Mouse (Mus musculus) forebrain, embryonic 11.5 days (tissue): ENCODE measurements around the gene Tspan14. TPM values are rescaled to one million over a fixed set of nuclear protein-coding genes. Genes with fewer than 3 reads are reported as not detected.

ENCODE experiments used
- ATAC-seq: fragments of 200-750 bp; cut with Nextera tagmentation; replicated peaks from 2 replicates; pipeline ENCODE4 v1.8.0; 2017; ENCODE audit warnings: moderate TSS enrichment; ENCODE audit not compliant: low FRiP score
- DNase-seq: peaks from one replicate; pipeline ENCODE4 v3.0.0-alpha.2; 2017; ENCODE audit warnings: low spot score
- H3K27ac ChIP-seq: fragments of 300-500 bp; sonication (generic); 2 replicates; pipeline ENCODE4 v1.5.1; 2014; ENCODE audit warnings: low read depth, low read length
- H3K27me3 ChIP-seq: fragments of 300-500 bp; sonication (generic); 2 replicates; pipeline ENCODE4 v1.6.1; 2014; ENCODE audit warnings: mild to moderate bottlenecking, low read length, mixed read lengths; ENCODE audit not compliant: control insufficient read depth, insufficient read depth
- H3K36me3 ChIP-seq: fragments of 300-500 bp; sonication (generic); 2 replicates; pipeline ENCODE4 v1.6.1; 2014; ENCODE audit warnings: mild to moderate bottlenecking, low read length, moderate library complexity, mixed read lengths; ENCODE audit not compliant: control insufficient read depth, insufficient read depth
- H3K4me1 ChIP-seq: fragments of 300-500 bp; sonication (generic); replicated peaks from 2 replicates; pipeline ENCODE4 v1.6.1; 2014; ENCODE audit warnings: low read length, mixed read lengths; ENCODE audit not compliant: control insufficient read depth, insufficient read depth
- H3K4me2 ChIP-seq: fragments of 300-500 bp; sonication (generic); 2 replicates; pipeline ENCODE4 v1.6.1; 2014; ENCODE audit warnings: low read depth, mild to moderate bottlenecking, low read length, moderate library complexity, mixed read lengths; ENCODE audit not compliant: severe bottlenecking
- H3K4me3 ChIP-seq: fragments of 300-500 bp; sonication (generic); 2 replicates; pipeline ENCODE4 v1.5.1; 2014; ENCODE audit warnings: low read depth, low read length
- H3K9ac ChIP-seq: fragments of 300-500 bp; sonication (generic); 2 replicates; pipeline ENCODE4 v1.6.1; 2014; ENCODE audit warnings: low read length
- H3K9me3 ChIP-seq: fragments of 300-500 bp; sonication (generic); 2 replicates; pipeline ENCODE4 v1.6.1; 2016; ENCODE audit warnings: low read length, mixed read lengths; ENCODE audit not compliant: control insufficient read depth
- WGBS: fragments of 180-500 bp; shearing (Covaris S2); extraction: QIAGEN DNeasy Blood & Tissue Kit; methylation state at CpG from one replicate; pipeline ENCODE4 v1.1.7; 2014; 5-methylcytosine and 5-hydroxymethylcytosine counted together
- polyA plus RNA-seq: library from polyadenylated mRNA; unstranded; fragments of >200 nt; fragmentation: Nextera tagmentation; extraction: Ambion mirVana; gene quantifications from 2 replicates; pipeline ENCODE4 v1.2.1, GENCODE M21; 2014

Gene Tspan14
- polyA plus RNA-seq, 1 experiment from 2014 or later, result 87.8 TPM

GRCm38 (mm10) chr14:40958083-40958985 is 8.3 kb downstream of the Tspan14 start:
- no peak overlapping the region for H3K4me3 ChIP-seq
- no peaks in the 10 kb centered on the region for H3K9me3 ChIP-seq
- peaks cover 50% of the 10 kb centered on the region for H3K4me1 ChIP-seq
- no peak for DNase-seq
- ATAC-seq, result no peak
- H3K36me3 ChIP-seq, result no peaks in the 10 kb centered on the region
- H3K9ac ChIP-seq, result no peak overlapping the region
- H3K27ac ChIP-seq, result peak overlapping the region; percentile 98
- no peaks in the 10 kb centered on the region for H3K27me3 ChIP-seq
- no peak overlapping the region for H3K4me2 ChIP-seq
- WGBS, result 14% methylated on average over 4 of the region's 4 CpGs

DNA sequence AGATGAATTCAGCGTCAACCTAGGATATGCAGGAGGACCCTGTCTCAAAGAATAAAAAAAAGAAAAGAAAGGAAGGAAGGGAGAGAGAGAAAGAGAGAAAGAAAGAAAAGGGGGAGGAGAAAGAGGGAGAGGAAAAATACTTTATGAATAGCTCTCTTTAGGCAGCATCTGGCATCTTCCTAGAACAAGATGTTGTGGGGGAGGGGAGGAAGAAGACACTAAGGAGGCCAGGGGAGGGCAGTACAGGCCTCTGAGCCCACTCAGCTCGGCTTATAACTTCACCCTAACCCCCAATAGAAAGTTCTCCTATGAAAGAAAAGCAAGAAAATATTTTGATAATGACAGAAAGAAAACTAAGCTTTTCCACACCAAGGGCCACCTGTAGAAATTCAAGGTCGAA is 9.0 kb downstream of the Tspan14 start:
- WGBS, result 31% methylated on average over 3 of the region's 3 CpGs
- Histone ChIP-seq H3K27me3 (no peaks in the 10 kb centered on the region), H3K36me3 (no peaks in the 10 kb centered on the region), H3K9ac (no peak overlapping the region), H3K9me3 (no peaks in the 10 kb centered on the region), H3K4me1 (peaks cover 47% of the 10 kb centered on the region), H3K4me2 (no peak overlapping the region), H3K27ac (peak overlapping the region; percentile 98), H3K4me3 (no peak overlapping the region)
- ATAC-seq, result no peak
- no peak for DNase-seq

DNA sequence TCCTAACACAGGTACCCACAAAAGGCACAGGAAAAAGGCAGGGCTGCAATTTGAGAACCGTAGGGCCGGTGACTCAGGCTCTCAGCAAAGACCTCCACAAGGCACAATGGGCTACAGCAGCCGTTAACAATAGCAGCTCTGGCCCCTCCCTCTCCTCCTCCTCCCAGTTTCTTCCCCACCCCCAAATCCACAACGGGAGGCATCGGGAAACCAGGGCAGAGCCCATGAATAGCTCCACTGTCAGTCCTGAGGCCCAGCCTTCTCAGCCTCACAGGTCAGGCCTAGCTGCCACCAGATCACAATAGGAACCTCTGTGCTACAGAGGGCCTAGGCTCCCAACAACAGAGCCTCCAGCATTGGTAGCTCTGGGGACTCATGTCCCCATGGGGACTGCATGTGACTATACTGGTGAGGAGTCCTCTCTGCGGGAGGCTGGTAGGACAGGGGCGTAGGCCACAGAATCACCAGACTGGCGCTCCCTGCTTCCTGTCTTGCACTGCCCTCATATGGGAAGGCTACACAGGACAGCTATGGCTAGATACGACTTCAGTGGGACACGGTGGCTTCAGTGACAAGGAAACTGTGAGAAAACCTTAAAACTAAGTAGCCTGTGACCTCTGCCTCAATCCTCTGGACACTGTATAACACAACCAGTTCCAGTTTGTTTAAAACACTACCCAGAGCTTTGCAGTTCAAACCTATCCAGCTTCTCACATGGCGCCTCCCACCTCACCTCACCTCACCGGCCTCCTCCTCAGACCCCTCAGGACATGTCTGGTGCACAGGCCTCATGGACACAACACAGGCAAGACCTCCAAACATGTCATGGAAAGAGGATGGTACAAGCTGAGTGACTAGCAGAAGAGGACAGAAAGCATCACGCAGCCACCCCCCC is 10.1 kb downstream of the Tspan14 start:
- Histone ChIP-seq H3K9ac (peak overlapping the region; percentile 65), H3K4me3 (no peak overlapping the region), H3K36me3 (no peaks in the 10 kb centered on the region), H3K4me2 (peak overlapping the region; percentile 42), H3K27me3 (no peaks in the 10 kb centered on the region), H3K4me1 (peaks cover 42% of the 10 kb centered on the region), H3K9me3 (no peaks in the 10 kb centered on the region), H3K27ac (peak overlapping the region; percentile 98)
- WGBS, result 18% methylated on average over 13 of the region's 13 CpGs
- DNase-seq (peak; percentile 89), ATAC-seq (peak; percentile 94)

- Histone ChIP-seq H3K4me2 (peak overlapping the region; percentile 42), H3K4me1 (peaks cover 42% of the 10 kb centered on the region), H3K4me3 (no peak overlapping the region), H3K27ac (peak overlapping the region; percentile 98), H3K9me3 (no peaks in the 10 kb centered on the region), H3K9ac (peak overlapping the region; percentile 65), H3K36me3 (no peaks in the 10 kb centered on the region), H3K27me3 (no peaks in the 10 kb centered on the region)
- DNase-seq (peak; percentile 78), ATAC-seq (peak; percentile 37)
- 2% methylated on average over 10 of the region's 10 CpGs for WGBS
Measured at GRCm38 (mm10) chr14:40955596-40956251, 10.9 kb downstream of the Tspan14 start.

DNA sequence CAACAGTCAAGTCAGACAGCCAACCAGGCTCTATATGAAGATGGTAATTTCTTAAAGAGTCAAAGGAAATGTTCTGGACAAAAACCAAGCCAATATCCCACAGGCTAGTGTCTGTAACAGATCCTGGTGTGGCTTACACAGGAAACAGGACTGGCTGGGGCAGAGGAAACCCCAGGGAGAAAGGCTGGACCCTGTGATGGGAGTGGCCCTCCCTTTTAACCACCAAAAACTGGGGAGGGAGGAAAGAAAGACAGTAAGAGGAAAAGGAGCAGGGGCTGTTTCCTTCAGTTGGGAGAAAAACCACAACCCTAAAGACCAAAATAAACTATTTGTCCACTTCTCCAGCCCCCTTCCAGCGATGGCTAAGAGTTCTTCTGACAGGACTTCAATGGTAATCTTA is 11.5 kb downstream of the Tspan14 start:
- DNase-seq (no peak), ATAC-seq (no peak)
- H3K4me1 ChIP-seq, result peaks cover 44% of the 10 kb centered on the region
- H3K27me3 ChIP-seq, result no peaks in the 10 kb centered on the region
- peak overlapping the region; percentile 98 for H3K27ac ChIP-seq
- 63% methylated on average over 1 of the region's 1 CpGs for WGBS
- no peak overlapping the region for H3K4me3 ChIP-seq
- peak overlapping the region; percentile 42; the same call in 1 of the 2 replicates for H3K4me2 ChIP-seq
- H3K36me3 ChIP-seq, result no peaks in the 10 kb centered on the region
- peak overlapping the region; percentile 65; the same call in 1 of the 2 replicates for H3K9ac ChIP-seq
- H3K9me3 ChIP-seq, result no peaks in the 10 kb centered on the region

- no peak overlapping the region for H3K4me3 ChIP-seq
- 82% methylated on average over 5 of the region's 5 CpGs for WGBS
- no peak overlapping the region for H3K9ac ChIP-seq
- peaks cover 35% of the 10 kb centered on the region for H3K4me1 ChIP-seq
- DNase-seq, result no peak
- no peaks in the 10 kb centered on the region for H3K27me3 ChIP-seq
- H3K9me3 ChIP-seq, result no peaks in the 10 kb centered on the region
- H3K27ac ChIP-seq, result no peak overlapping the region
- H3K4me2 ChIP-seq, result no peak overlapping the region
- ATAC-seq, result no peak
- no peaks in the 10 kb centered on the region for H3K36me3 ChIP-seq
Measured at GRCm38 (mm10) chr14:40953381-40953780, 13.2 kb downstream of the Tspan14 start.

DNA sequence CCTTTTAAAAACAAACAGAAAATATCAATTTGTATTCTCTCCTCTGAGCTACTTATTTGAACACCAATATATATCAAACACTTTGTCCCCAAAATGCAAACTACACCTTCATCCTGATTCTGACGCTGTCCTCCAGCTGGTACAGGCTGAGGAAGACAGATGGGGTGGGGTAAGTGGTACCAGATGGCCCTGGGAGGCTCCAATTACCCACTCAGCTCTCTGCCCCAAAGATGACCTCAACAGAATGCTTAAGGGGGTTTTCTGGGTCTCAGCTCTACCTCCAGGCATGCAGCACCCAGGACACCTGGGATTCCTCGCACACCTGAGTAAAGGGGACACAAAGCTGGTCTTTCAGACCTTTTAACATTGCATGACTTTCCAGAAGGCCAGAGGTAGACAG is 13.9 kb downstream of the Tspan14 start:
- 73% methylated on average over 2 of the region's 2 CpGs for WGBS
- DNase-seq (no peak), ATAC-seq (no peak)
- H3K27ac ChIP-seq, result no peak overlapping the region
- H3K9me3 ChIP-seq, result no peaks in the 10 kb centered on the region
- no peak overlapping the region for H3K9ac ChIP-seq
- no peak overlapping the region for H3K4me2 ChIP-seq
- H3K4me3 ChIP-seq, result no peak overlapping the region
- peaks cover 30% of the 10 kb centered on the region for H3K4me1 ChIP-seq
- no peaks in the 10 kb centered on the region for H3K27me3 ChIP-seq
- no peaks in the 10 kb centered on the region for H3K36me3 ChIP-seq

GRCm38 (mm10) chr14:40952301-40952700 is 14.3 kb downstream of the Tspan14 start:
- Histone ChIP-seq H3K27me3 (no peaks in the 10 kb centered on the region), H3K36me3 (no peaks in the 10 kb centered on the region), H3K4me3 (no peak overlapping the region), H3K9me3 (no peaks in the 10 kb centered on the region), H3K4me1 (peaks cover 30% of the 10 kb centered on the region), H3K27ac (no peak overlapping the region), H3K9ac (no peak overlapping the region), H3K4me2 (no peak overlapping the region)
- DNase-seq, result no peak
- 85% methylated on average over 3 of the region's 3 CpGs for WGBS
- no peak for ATAC-seq
